Mouse (Mus musculus): Measurements from ENCODE around the gene Abcc8. TPM values are rescaled to one million over a fixed set of nuclear protein-coding genes. Genes with fewer than 3 reads are reported as not detected.
A peak's percentile ranks its signal among the peaks of the same experiment; 100 is the strongest.

Gene Abcc8
- polyA plus RNA-seq, 1 experiment from 2014 or later: 2.0 TPM

GRCm38 (mm10) chr7:46152819-46153351 lies 26.9 kb downstream of the Abcc8 start:
- Histone ChIP-seq H3K4me1 (peaks cover 19% of the 10 kb centered on the region), H3K9ac (no peak overlapping the region), H3K36me3 (no peaks in the 10 kb centered on the region), H3K4me3 (no peak overlapping the region), H3K27ac (no peak overlapping the region), H3K27me3 (no peaks in the 10 kb centered on the region; the same call in 1 of the 2 replicates), H3K9me3 (replicated peaks) (no peaks in the 10 kb centered on the region), H3K4me2 (replicated peaks) (no peak overlapping the region)
- 72% methylated on average over 9 of the region's 9 CpGs for WGBS
- ATAC-seq (ENCODE audit: low FRiP score): no peak

GRCm38 (mm10) chr7:46147417-46147816 lies 32.4 kb downstream of the Abcc8 start:
- Histone ChIP-seq H3K4me3 (no peak overlapping the region), H3K9me3 (replicated peaks) (no peaks in the 10 kb centered on the region), H3K36me3 (no peaks in the 10 kb centered on the region), H3K4me2 (replicated peaks) (no peak overlapping the region), H3K4me1 (peaks cover 17% of the 10 kb centered on the region), H3K27ac (0 out of 2 replicates have a peak overlapping the region, but pooled peaks have one; percentile 68), H3K27me3 (no peaks in the 10 kb centered on the region), H3K9ac (no peak overlapping the region)
- WGBS: 90% methylated on average over 7 of the region's 7 CpGs
- no peak for ATAC-seq (ENCODE audit: low FRiP score)

- WGBS: 69% methylated on average over 7 of the region's 7 CpGs
- H3K36me3 ChIP-seq: no peaks in the 10 kb centered on the region
- no peak overlapping the region for H3K4me2 ChIP-seq (replicated peaks)
- H3K9ac ChIP-seq: no peak overlapping the region
- ATAC-seq (ENCODE audit: low FRiP score): peak; percentile 35; the same call in 1 of the 2 replicates
- H3K4me3 ChIP-seq: no peak overlapping the region
- peaks cover 17% of the 10 kb centered on the region for H3K4me1 ChIP-seq
- no peaks in the 10 kb centered on the region for H3K27me3 ChIP-seq
- H3K9me3 ChIP-seq (replicated peaks): no peaks in the 10 kb centered on the region
- H3K27ac ChIP-seq: peak overlapping the region; percentile 68; the same call in 1 of the 2 replicates
These were observed 33.0 kb downstream of the Abcc8 start for GRCm38 (mm10) chr7:46146675-46147308.

GRCm38 (mm10) chr7:46144061-46144460 lies 35.8 kb downstream of the Abcc8 start:
- ATAC-seq (ENCODE audit: low FRiP score): no peak
- Histone ChIP-seq H3K4me3 (no peak overlapping the region), H3K9ac (no peak overlapping the region), H3K9me3 (replicated peaks) (no peaks in the 10 kb centered on the region), H3K36me3 (no peaks in the 10 kb centered on the region), H3K27me3 (no peaks in the 10 kb centered on the region), H3K4me1 (peaks cover 17% of the 10 kb centered on the region), H3K27ac (peak overlapping the region; percentile 30), H3K4me2 (replicated peaks) (no peak overlapping the region)
- WGBS: 73% methylated on average over 8 of the region's 8 CpGs

- no peak for ATAC-seq (ENCODE audit: low FRiP score)
- Histone ChIP-seq H3K4me3 (no peak overlapping the region), H3K4me2 (replicated peaks) (no peak overlapping the region), H3K4me1 (peaks cover 11% of the 10 kb centered on the region), H3K9me3 (replicated peaks) (no peaks in the 10 kb centered on the region), H3K9ac (no peak overlapping the region), H3K36me3 (no peaks in the 10 kb centered on the region), H3K27me3 (no peaks in the 10 kb centered on the region), H3K27ac (no peak overlapping the region)
- WGBS: 32% methylated on average over 7 of the region's 7 CpGs
These were observed 41.4 kb downstream of the Abcc8 start for GRCm38 (mm10) chr7:46138329-46138930.

- ATAC-seq (ENCODE audit: low FRiP score): no peak
- H3K4me2 ChIP-seq (replicated peaks): no peak overlapping the region
- H3K27me3 ChIP-seq: peaks cover 15% of the 10 kb centered on the region
- no peak overlapping the region for H3K9ac ChIP-seq
- no peak overlapping the region for H3K4me3 ChIP-seq
- no peaks in the 10 kb centered on the region for H3K36me3 ChIP-seq
- no peak overlapping the region for H3K27ac ChIP-seq
- H3K4me1 ChIP-seq: peaks cover 27% of the 10 kb centered on the region
- H3K9me3 ChIP-seq (replicated peaks): no peaks in the 10 kb centered on the region
- WGBS: 35% methylated on average over 7 of the region's 7 CpGs
These were observed 46.0 kb downstream of the Abcc8 start for GRCm38 (mm10) chr7:46133858-46134257.

- 87% methylated on average over 12 of the region's 12 CpGs for WGBS
- Histone ChIP-seq H3K36me3 (no peaks in the 10 kb centered on the region), H3K4me1 (peaks cover 31% of the 10 kb centered on the region), H3K27me3 (peaks cover 15% of the 10 kb centered on the region), H3K27ac (peak overlapping the region; percentile 48; the same call in 1 of the 2 replicates), H3K4me2 (replicated peaks) (no peak overlapping the region), H3K9ac (no peak overlapping the region), H3K4me3 (no peak overlapping the region), H3K9me3 (replicated peaks) (no peaks in the 10 kb centered on the region)
- no peak for ATAC-seq (ENCODE audit: low FRiP score)
These were observed 47.6 kb downstream of the Abcc8 start for GRCm38 (mm10) chr7:46132229-46132628.

GRCm38 (mm10) chr7:46131806-46132205 lies 48.0 kb downstream of the Abcc8 start:
- H3K4me2 ChIP-seq (replicated peaks): no peak overlapping the region
- no peaks in the 10 kb centered on the region for H3K9me3 ChIP-seq (replicated peaks)
- no peak for ATAC-seq (ENCODE audit: low FRiP score)
- H3K36me3 ChIP-seq: no peaks in the 10 kb centered on the region
- peaks cover 18% of the 10 kb centered on the region for H3K27me3 ChIP-seq
- H3K27ac ChIP-seq: peak overlapping the region; percentile 48; the same call in 1 of the 2 replicates
- H3K9ac ChIP-seq: no peak overlapping the region
- peaks cover 33% of the 10 kb centered on the region for H3K4me1 ChIP-seq
- H3K4me3 ChIP-seq: no peak overlapping the region
- WGBS: 69% methylated on average over 8 of the region's 8 CpGs

GRCm38 (mm10) chr7:46131266-46131665 lies 48.6 kb downstream of the Abcc8 start:
- WGBS: 31% methylated on average over 3 of the region's 3 CpGs
- no peak for ATAC-seq (ENCODE audit: low FRiP score)
- H3K27ac ChIP-seq: no peak overlapping the region
- H3K4me2 ChIP-seq (replicated peaks): no peak overlapping the region
- H3K9ac ChIP-seq: no peak overlapping the region
- no peak overlapping the region for H3K4me3 ChIP-seq
- H3K36me3 ChIP-seq: no peaks in the 10 kb centered on the region
- peaks cover 36% of the 10 kb centered on the region for H3K4me1 ChIP-seq
- peaks cover 23% of the 10 kb centered on the region for H3K27me3 ChIP-seq
- H3K9me3 ChIP-seq (replicated peaks): no peaks in the 10 kb centered on the region

GRCm38 (mm10) chr7:46130723-46131122 lies 49.1 kb downstream of the Abcc8 start:
- no peaks in the 10 kb centered on the region for H3K9me3 ChIP-seq (replicated peaks)
- peaks cover 36% of the 10 kb centered on the region for H3K4me1 ChIP-seq

GRCm38 (mm10) chr7:46129463-46130179 lies 50.2 kb downstream of the Abcc8 start:
- Histone ChIP-seq H3K4me1 (peaks cover 34% of the 10 kb centered on the region), H3K36me3 (no peaks in the 10 kb centered on the region), H3K27me3 (peaks cover 23% of the 10 kb centered on the region), H3K27ac (no peak overlapping the region), H3K9me3 (replicated peaks) (no peaks in the 10 kb centered on the region), H3K9ac (no peak overlapping the region), H3K4me2 (replicated peaks) (no peak overlapping the region), H3K4me3 (no peak overlapping the region)
- no peak for ATAC-seq (ENCODE audit: low FRiP score)
- 28% methylated on average over 7 of the region's 7 CpGs for WGBS

More at GRCm38 (mm10) chr7:46130723-46131122, 49.1 kb downstream of the Abcc8 start:
- Histone ChIP-seq H3K36me3 (no peaks in the 10 kb centered on the region), H3K4me2 (replicated peaks) (no peak overlapping the region), H3K27me3 (peaks cover 23% of the 10 kb centered on the region), H3K9ac (no peak overlapping the region), H3K4me3 (no peak overlapping the region), H3K27ac (no peak overlapping the region)
- WGBS: 78% methylated on average over 7 of the region's 7 CpGs
- no peak for ATAC-seq (ENCODE audit: low FRiP score)

- peak; percentile 80 for ATAC-seq (ENCODE audit: low FRiP score)
- 31% methylated on average over 7 of the region's 7 CpGs for WGBS
- no peak overlapping the region for H3K9ac ChIP-seq
- H3K4me3 ChIP-seq: no peak overlapping the region
- H3K4me1 ChIP-seq: peaks cover 32% of the 10 kb centered on the region
- no peak overlapping the region for H3K27ac ChIP-seq
- H3K36me3 ChIP-seq: no peaks in the 10 kb centered on the region
- H3K9me3 ChIP-seq (replicated peaks): no peaks in the 10 kb centered on the region
- H3K4me2 ChIP-seq (replicated peaks): no peak overlapping the region
- peaks cover 22% of the 10 kb centered on the region for H3K27me3 ChIP-seq
These were observed 51.6 kb downstream of the Abcc8 start for GRCm38 (mm10) chr7:46128196-46128595.

All from hindbrain, embryonic 12.5 days (tissue).